Mouse (Mus musculus) olfactory bulb, adult 2 months (tissue): ENCODE measurements at regions not wholly inside any gene's neighbourhood (a gene's known extent, or its start where the extent isn't known, plus 50 kb on each side); places are given as distances from the start of the nearest gene placed in this dataset.

Experiments used
- CTCF ChIP-seq: fragments of 200-500 bp; IDR thresholded peaks from 2 replicates; pipeline ENCODE4 v1.5.1; 2012; ENCODE audit warnings: low read depth, mild to moderate bottlenecking, low read length, moderate library complexity; ENCODE audit not compliant: insufficient read depth
- POLR2A ChIP-seq: fragments of 200-500 bp; IDR thresholded peaks from 2 replicates; pipeline ENCODE4 v1.6.1; 2012; ENCODE audit warnings: mild to moderate bottlenecking, low read depth, low read length, moderate library complexity; ENCODE audit not compliant: insufficient read depth

- no peak for TF ChIP-seq POLR2A
- TF ChIP-seq CTCF = no peak
Measured at GRCm38 (mm10) chr2:74066652-74067051, 155.5 kb upstream of the Atp5g3 start.
